Mouse (Mus musculus) heart, embryonic 16.5 days (tissue): ENCODE data around the gene Nmb. TPM values are rescaled to one million over a fixed set of nuclear protein-coding genes. Genes with fewer than 3 reads are reported as not detected.

Experiments
- ATAC-seq: fragments of 200-750 bp; cut with Nextera tagmentation; replicated peaks from 2 replicates; pipeline ENCODE4 v1.8.0; 2017; ENCODE audit warnings: moderate number of reproducible peaks; ENCODE audit not compliant: insufficient read depth, low FRiP score; ENCODE audit errors: extremely low read depth
- H3K27ac ChIP-seq: fragments of 300-500 bp; sonication (generic); 2 replicates; pipeline ENCODE4 v1.5.1; 2014; ENCODE audit warnings: mild to moderate bottlenecking, low read length, control low read depth, moderate library complexity
- H3K27me3 ChIP-seq: fragments of 300-500 bp; sonication (generic); 2 replicates; pipeline ENCODE4 v1.6.1; 2014; ENCODE audit warnings: low read length, mixed read lengths; ENCODE audit not compliant: control insufficient read depth, insufficient read depth
- H3K36me3 ChIP-seq: fragments of 300-500 bp; sonication (generic); 2 replicates; pipeline ENCODE4 v1.6.1; 2014; ENCODE audit not compliant: control insufficient read depth, insufficient read depth
- H3K4me1 ChIP-seq: fragments of 300-500 bp; sonication (generic); 2 replicates; pipeline ENCODE4 v1.6.1; 2014; ENCODE audit warnings: low read length, mixed read lengths; ENCODE audit not compliant: control insufficient read depth, insufficient read depth
- H3K4me2 ChIP-seq: fragments of 300-500 bp; sonication (generic); 2 replicates; pipeline ENCODE4 v1.6.1; 2014; ENCODE audit warnings: low read depth, mild to moderate bottlenecking, control low read depth, low read length
- H3K4me3 ChIP-seq: fragments of 300-500 bp; sonication (generic); 2 replicates; pipeline ENCODE4 v1.5.1; 2014; ENCODE audit warnings: mild to moderate bottlenecking, control low read depth, low read length
- H3K9ac ChIP-seq: fragments of 300-500 bp; sonication (generic); 2 replicates; pipeline ENCODE4 v1.6.1; 2014; ENCODE audit warnings: low read length, control low read depth
- H3K9me3 ChIP-seq: fragments of 300-500 bp; sonication (generic); replicated peaks from 2 replicates; pipeline ENCODE4 v1.6.1; 2016; ENCODE audit warnings: low read length; ENCODE audit not compliant: control insufficient read depth
- WGBS: fragments of 180-500 bp; shearing (Covaris S2); extraction: QIAGEN DNeasy Blood & Tissue Kit; methylation state at CpG from one replicate; pipeline ENCODE4 v1.1.7; 2014; 5-methylcytosine and 5-hydroxymethylcytosine counted together
- polyA plus RNA-seq: library from polyadenylated mRNA; unstranded; fragments of >200 nt; fragmentation: Nextera tagmentation; extraction: Ambion mirVana; gene quantifications from 2 replicates; pipeline ENCODE4 v1.2.1, GENCODE M21; 2015

The Nmb gene
- polyA plus RNA-seq, 1 experiment from 2014 or later: 4.9 TPM

DNA sequence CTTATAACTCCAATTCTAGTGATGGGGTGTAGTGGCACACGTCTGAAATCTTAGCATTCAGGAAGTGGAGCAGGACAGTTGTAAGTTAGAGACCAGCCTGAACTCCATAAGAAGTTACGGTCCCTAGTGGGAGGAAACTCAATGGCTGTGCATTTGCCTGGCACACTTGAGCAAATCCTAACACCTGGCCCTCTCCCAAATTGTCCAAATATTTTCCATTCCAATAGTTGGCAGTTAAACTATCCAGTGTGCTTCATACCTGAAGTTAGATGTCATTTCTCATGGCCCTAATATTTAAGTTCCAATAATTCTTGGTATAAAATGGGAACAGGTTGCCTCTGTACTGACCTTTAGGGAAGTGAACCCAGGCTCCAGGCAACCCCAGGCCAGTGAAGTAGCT is 36.2 kb downstream of the Nmb start:
- no peaks in the 10 kb centered on the region for H3K9me3 ChIP-seq
- no peak overlapping the region for H3K4me2 ChIP-seq
- H3K4me1 ChIP-seq: peaks cover 20% of the 10 kb centered on the region
- no peak for ATAC-seq
- H3K36me3 ChIP-seq: peaks cover 37% of the 10 kb centered on the region
- WGBS: 69% methylated on average over 2 of the region's 2 CpGs
- H3K9ac ChIP-seq: no peak overlapping the region
- no peaks in the 10 kb centered on the region for H3K27me3 ChIP-seq
- H3K4me3 ChIP-seq: no peak overlapping the region
- H3K27ac ChIP-seq: no peak overlapping the region

DNA sequence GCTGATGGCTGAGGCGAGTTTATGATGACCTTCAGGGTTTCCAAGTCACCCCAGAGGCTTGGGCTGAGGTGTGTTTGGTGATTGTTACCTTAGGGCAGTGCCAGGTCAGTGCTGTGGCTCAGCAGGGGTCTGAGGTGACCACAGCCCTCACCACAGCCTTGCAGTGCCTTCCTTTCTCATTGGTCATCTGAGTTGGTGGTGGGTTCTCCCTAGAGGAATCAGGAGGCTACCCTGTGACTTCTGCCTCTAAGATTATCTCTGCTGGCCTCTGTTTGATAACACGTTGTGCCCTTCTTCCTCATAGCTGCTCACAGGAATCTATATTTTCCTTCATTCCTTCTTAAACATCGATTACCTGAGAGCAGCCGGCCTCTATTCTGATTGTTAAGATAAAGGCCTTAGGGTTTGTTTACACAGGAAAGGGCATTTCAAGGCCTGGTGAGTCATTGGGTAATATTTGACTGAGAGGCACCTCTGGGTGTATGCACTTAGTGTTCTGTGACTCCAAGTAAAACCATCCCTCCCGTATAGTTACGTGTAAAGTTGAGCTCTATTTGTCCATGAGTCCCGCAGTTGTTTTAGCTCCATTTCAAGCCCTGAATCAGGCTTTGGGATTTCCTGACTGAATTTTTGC is 38.2 kb downstream of the Nmb start:
- no peak overlapping the region for H3K4me2 ChIP-seq
- H3K9me3 ChIP-seq: no peaks in the 10 kb centered on the region
- peaks cover 32% of the 10 kb centered on the region for H3K36me3 ChIP-seq
- WGBS: 62% methylated on average over 7 of the region's 7 CpGs
- H3K27ac ChIP-seq: no peak overlapping the region
- H3K9ac ChIP-seq: no peak overlapping the region
- H3K4me1 ChIP-seq: peaks cover 37% of the 10 kb centered on the region
- ATAC-seq: no peak
- H3K27me3 ChIP-seq: no peaks in the 10 kb centered on the region
- no peak overlapping the region for H3K4me3 ChIP-seq

DNA sequence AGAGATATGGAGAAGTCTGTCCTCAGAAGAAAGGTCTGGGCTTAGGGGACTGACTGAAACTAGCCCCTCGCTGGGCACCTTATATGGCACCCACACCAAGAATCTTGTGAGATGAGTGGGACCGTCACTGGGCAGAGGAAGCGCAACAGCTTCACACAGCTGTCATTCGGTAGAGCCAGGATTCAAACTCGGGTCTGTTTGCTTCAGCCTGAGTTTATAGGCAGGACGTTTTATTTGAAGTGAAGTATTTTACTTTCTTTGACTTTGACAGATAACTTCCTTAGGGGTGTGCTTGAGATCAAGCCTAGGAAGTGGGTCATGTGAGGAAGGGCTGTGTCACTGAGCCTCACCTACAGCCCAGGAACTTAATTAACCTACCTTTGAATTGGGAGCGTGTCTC is 39.4 kb downstream of the Nmb start:
- no peak for ATAC-seq
- Histone ChIP-seq H3K4me3 (no peak overlapping the region), H3K9ac (0 out of 2 replicates have a peak overlapping the region, but pooled peaks have one; percentile 2), H3K4me1 (peaks cover 39% of the 10 kb centered on the region), H3K36me3 (peaks cover 28% of the 10 kb centered on the region), H3K27me3 (no peaks in the 10 kb centered on the region), H3K27ac (peak overlapping the region; percentile 86), H3K9me3 (no peaks in the 10 kb centered on the region), H3K4me2 (peak overlapping the region; percentile 29)
- 77% methylated on average over 7 of the region's 7 CpGs for WGBS

DNA sequence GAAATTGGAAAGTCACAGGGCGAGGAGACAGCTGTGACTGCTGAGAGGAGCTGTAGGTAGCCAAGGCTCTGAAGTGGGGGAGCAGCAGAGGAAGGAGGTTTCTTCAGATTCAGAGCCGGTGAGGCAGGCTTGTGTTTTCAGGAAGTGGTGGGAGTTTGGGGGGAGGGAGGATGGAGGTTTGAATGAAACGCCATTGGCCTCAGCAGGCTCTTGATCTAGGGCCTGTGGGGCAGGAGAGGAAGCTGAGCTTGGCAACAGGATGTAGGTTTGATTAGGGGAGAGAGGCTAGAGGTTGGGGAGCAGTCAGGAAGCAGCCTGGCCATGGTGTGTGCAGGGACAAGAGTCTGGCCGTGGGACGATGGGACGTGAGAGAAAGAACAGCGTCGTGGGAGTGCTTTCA is 40.0 kb downstream of the Nmb start:
- H3K4me1 ChIP-seq: peaks cover 43% of the 10 kb centered on the region
- H3K4me2 ChIP-seq: peak overlapping the region; percentile 29
- no peak overlapping the region for H3K9ac ChIP-seq
- peak; percentile 34; the same call in 1 of the 2 replicates for ATAC-seq
- 53% methylated on average over 8 of the region's 8 CpGs for WGBS
- H3K36me3 ChIP-seq: peaks cover 28% of the 10 kb centered on the region
- H3K27me3 ChIP-seq: no peaks in the 10 kb centered on the region
- no peaks in the 10 kb centered on the region for H3K9me3 ChIP-seq
- H3K27ac ChIP-seq: peak overlapping the region; percentile 86
- H3K4me3 ChIP-seq: peak overlapping the region; percentile 0; the same call in 1 of the 2 replicates

DNA sequence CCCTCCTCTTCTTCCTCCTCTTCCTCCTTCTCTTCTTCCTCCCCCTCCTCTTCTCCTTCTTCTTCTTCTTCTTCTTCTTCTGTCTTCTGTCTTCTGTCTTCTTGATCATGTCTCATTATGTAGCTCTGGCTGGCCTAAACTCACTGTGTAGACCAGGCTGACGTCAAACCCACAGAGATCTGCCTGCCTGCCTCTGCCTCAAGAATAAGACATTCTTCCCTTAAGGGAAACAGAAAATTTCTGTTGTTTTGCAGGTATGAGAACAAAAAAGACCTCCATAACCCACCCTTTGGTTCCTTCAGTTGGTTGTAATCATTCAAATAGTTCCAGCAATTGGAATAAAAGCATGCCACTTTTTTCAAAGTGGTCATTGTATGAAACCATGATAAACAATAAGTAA is 40.7 kb downstream of the Nmb start:
- Histone ChIP-seq H3K36me3 (peaks cover 27% of the 10 kb centered on the region), H3K4me2 (no peak overlapping the region)

DNA sequence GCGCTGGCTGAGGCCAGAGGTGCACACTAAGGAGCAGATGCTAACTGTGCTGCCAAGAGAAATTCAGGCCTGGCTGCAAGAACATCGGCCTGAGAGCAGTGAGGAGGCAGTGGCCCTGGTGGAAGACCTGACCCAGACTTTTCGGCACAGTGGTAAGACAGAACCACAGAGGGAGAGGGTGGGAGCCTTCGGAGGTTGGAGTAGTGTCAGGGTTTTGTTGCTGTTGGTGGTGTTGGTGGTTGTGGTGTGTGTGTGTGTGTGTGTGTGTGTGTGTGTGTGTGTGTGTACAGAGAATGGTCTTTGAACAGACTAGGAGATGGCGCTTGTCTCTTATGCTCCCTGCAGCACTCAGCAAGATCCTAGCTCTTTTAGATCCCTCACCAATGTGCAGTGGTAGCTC is 41.4 kb downstream of the Nmb start:
- no peaks in the 10 kb centered on the region for H3K9me3 ChIP-seq
- peak overlapping the region; percentile 86 for H3K27ac ChIP-seq
- peaks cover 24% of the 10 kb centered on the region for H3K36me3 ChIP-seq
- H3K4me3 ChIP-seq: no peak overlapping the region
- H3K4me1 ChIP-seq: peaks cover 44% of the 10 kb centered on the region
- no peak for ATAC-seq
- H3K4me2 ChIP-seq: peak overlapping the region; percentile 27; the same call in 1 of the 2 replicates
- no peaks in the 10 kb centered on the region for H3K27me3 ChIP-seq
- WGBS: 73% methylated on average over 5 of the region's 5 CpGs
- H3K9ac ChIP-seq: peak overlapping the region; percentile 26; the same call in 1 of the 2 replicates

More for the DNA sequence above, 40.7 kb downstream of the Nmb start:
- 44% methylated on average over 1 of the region's 1 CpGs for WGBS
- H3K4me3 ChIP-seq: no peak overlapping the region
- ATAC-seq: no peak
- H3K4me1 ChIP-seq: peaks cover 44% of the 10 kb centered on the region
- H3K27ac ChIP-seq: peak overlapping the region; percentile 86
- H3K27me3 ChIP-seq: no peaks in the 10 kb centered on the region
- no peaks in the 10 kb centered on the region for H3K9me3 ChIP-seq
- no peak overlapping the region for H3K9ac ChIP-seq

- H3K9me3 ChIP-seq: no peaks in the 10 kb centered on the region
- no peaks in the 10 kb centered on the region for H3K27me3 ChIP-seq
- no peak for ATAC-seq
- H3K27ac ChIP-seq: no peak overlapping the region
- no peak overlapping the region for H3K4me3 ChIP-seq
- H3K9ac ChIP-seq: no peak overlapping the region
- H3K4me1 ChIP-seq: peaks cover 44% of the 10 kb centered on the region
- peaks cover 14% of the 10 kb centered on the region for H3K36me3 ChIP-seq
- H3K4me2 ChIP-seq: no peak overlapping the region; the same call in 1 of the 2 replicates
- 93% methylated on average over 2 of the region's 2 CpGs for WGBS
Observed at GRCm38 (mm10) chr7:80862475-80862874, 42.4 kb downstream of the Nmb start.

DNA sequence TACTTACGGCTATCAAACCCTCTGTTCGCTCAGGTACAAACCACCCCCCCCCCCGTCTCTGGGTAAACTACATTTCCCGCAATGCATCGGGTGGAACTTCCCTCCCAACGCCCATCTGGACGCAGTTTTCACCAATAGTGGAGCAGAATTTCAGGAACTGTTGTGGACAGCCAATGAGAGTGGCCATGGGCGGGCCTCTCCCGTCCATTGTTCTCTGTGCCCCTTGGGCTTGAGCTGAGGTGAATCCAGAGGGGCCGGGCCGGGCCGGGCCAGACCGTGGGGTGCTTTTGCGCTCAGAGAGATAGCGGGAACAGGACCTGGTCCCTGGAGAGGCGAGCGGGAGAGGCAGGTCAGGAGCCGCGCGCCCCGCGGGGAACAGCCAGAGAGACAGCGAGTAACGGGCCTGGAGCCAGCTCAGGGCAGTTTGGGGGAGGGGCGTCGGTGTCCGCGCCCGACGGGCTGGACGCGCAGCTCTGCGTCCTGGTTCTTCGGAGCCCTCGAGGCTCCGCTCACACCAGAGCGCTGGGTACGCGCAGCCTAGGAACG is 44.1 kb downstream of the Nmb start, which contains the start of gene Zscan2:
TSS of gene Zscan2 (plus strand) at position 192 of the 546 bp plus-strand sequence.
- Histone ChIP-seq H3K4me2 (peak within 1 kb of the TSS; percentile 93), H3K27me3 (no peaks in the 10 kb centered on the region), H3K9ac (peak within 1 kb of the TSS; percentile 90), H3K4me1 (peaks cover 38% of the 10 kb centered on the region), H3K36me3 (peaks cover 8% of the 10 kb centered on the region; the same call in 1 of the 2 replicates), H3K9me3 (no peaks in the 10 kb centered on the region), H3K4me3 (peak within 1 kb of the TSS; percentile 85), H3K27ac (peak within 1 kb of the TSS; percentile 94)
- under 1% methylated on average over 40 of the region's 40 CpGs for WGBS
- ATAC-seq: peak; percentile 97

GRCm38 (mm10) chr7:80860227-80860626 is 44.6 kb downstream of the Nmb start:
- Histone ChIP-seq H3K9me3 (no peaks in the 10 kb centered on the region), H3K4me3 (peak overlapping the region; percentile 85), H3K36me3 (0 out of 2 replicates have a peak, but pooled peaks cover 3% of the 10 kb centered on the region), H3K4me2 (peak overlapping the region; percentile 93), H3K4me1 (peaks cover 35% of the 10 kb centered on the region), H3K27me3 (no peaks in the 10 kb centered on the region), H3K9ac (peak overlapping the region; percentile 75), H3K27ac (peak overlapping the region; percentile 24; the same call in 1 of the 2 replicates)
- WGBS: under 1% methylated on average over 13 of the region's 13 CpGs
- peak; percentile 45; the same call in 1 of the 2 replicates for ATAC-seq
